Mouse (Mus musculus) adrenal gland, adult (tissue): ENCODE measurements at regions not wholly inside any gene's neighbourhood (a gene's known extent, or its start where the extent isn't known, plus 50 kb on each side); places are given as distances from the start of the nearest gene placed in this dataset.

Experiments
- DNase-seq, 2 experiments: peaks; one replicate each; pipeline ENCODE4 v3.0.0; 2022 to 2023; ENCODE audit warnings: low spot score in 1 of 2; ENCODE audit not compliant: inconsistent age in 2 of 2

GRCm38 (mm10) chr9:25374161-25374560, 107.2 kb upstream of the Eepd1 start:
- no peak for DNase-seq

GRCm38 (mm10) chr9:25376209-25376608, 105.1 kb upstream of the Eepd1 start:
- no peak for DNase-seq

- peak in 1 of 2 experiments; percentile 43 for DNase-seq
Observed at GRCm38 (mm10) chr9:25377771-25378747, 103.3 kb upstream of the Eepd1 start.

- DNase-seq, result no peak
Observed at GRCm38 (mm10) chr9:25385333-25385732, 96.0 kb upstream of the Eepd1 start.

GRCm38 (mm10) chr9:25387876-25388650, 93.3 kb upstream of the Eepd1 start:
- peak in 1 of 2 experiments; percentile 44 for DNase-seq

- no peak for DNase-seq
Observed at GRCm38 (mm10) chr9:25389351-25389750, 92.0 kb upstream of the Eepd1 start.

- peak; percentile 18 to 66 for DNase-seq
Observed at GRCm38 (mm10) chr9:25400647-25401335, 80.6 kb upstream of the Eepd1 start.

- DNase-seq, result no peak
Observed at GRCm38 (mm10) chr9:25405848-25406247, 75.5 kb upstream of the Eepd1 start.

- no peak for DNase-seq
Observed at GRCm38 (mm10) chr9:25408518-25408917, 72.8 kb upstream of the Eepd1 start.

GRCm38 (mm10) chr9:25409729-25410128, 71.6 kb upstream of the Eepd1 start:
- DNase-seq, result no peak

GRCm38 (mm10) chr9:25413873-25414272, 67.5 kb upstream of the Eepd1 start:
- DNase-seq, result no peak

GRCm38 (mm10) chr9:25414315-25414714, 67.0 kb upstream of the Eepd1 start:
- DNase-seq, result no peak

GRCm38 (mm10) chr9:25426941-25427340, 54.4 kb upstream of the Eepd1 start:
- DNase-seq, result no peak

GRCm38 (mm10) chr9:25429450-25430213, 51.7 kb upstream of the Eepd1 start:
- DNase-seq, result peak; percentile 17 to 57
